Mouse (Mus musculus) stomach, postnatal 0 days (tissue): ENCODE results near the gene Sgcb.

ENCODE experiments used
- CTCF ChIP-seq: IDR thresholded peaks from 2 replicates; pipeline ENCODE4 v1.5.1; 2016; ENCODE audit warnings: antibody characterized with exemption, low read depth, mild to moderate bottlenecking, moderate library complexity
- EP300 ChIP-seq: optimal IDR thresholded peaks from 2 replicates; pipeline ENCODE3; 2016; ENCODE audit warnings: antibody characterized with exemption

DNA sequence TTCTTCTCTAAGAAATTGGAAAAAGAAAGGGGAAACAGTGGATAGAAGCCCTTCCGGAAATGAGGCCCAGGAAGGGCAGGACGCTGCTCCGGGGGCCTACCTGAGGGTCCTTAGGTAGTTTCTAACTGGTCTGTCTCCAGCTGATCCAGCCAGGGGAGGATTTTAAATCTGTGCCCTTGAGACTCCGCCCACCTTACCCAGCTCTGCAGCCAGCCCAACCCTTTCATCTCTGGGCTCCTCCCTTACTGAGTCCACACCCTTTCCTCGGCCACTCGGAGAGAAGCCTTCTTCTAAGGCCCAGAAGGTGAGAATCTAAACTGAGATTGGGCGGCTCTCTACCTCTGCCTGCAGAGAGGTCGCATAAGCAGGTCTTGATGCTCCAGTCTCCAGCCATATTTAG, 15.3 kb downstream of the Sgcb start, which contains the start of gene Lrrc66:
- TF ChIP-seq CTCF (no peak), EP300 (no peak)
